30 mouse cellular contexts compared by ENCODE assay signal in genomic region chr10:84958597-84958996, GRCm38 (mm10). TPM values are rescaled to one million over a fixed set of nuclear protein-coding genes. Genes with fewer than 3 reads are reported as not detected.
A peak's percentile ranks its signal among the peaks of the same experiment; 100 is the strongest.
DNase-seq lines count a peak whose midpoint lies in the region; ATAC-seq and TF ChIP-seq lines count a peak whose summit lies in the region.
"Had no signal": no experiment of that assay in that cellular context is flagged by ENCODE, and none has a peak within 500 bp of the region (broad histone marks: within the 10 kb centered on the region; RNA-seq: fewer than 3 reads in every experiment).

No protein-coding gene starts in this region.

- no peaks in the 10 kb centered on the region for H3K79me2 ChIP-seq in MEL (ENCODE audit: control insufficient read depth, insufficient read depth, low read length, poor library complexity)

- TF ChIP-seq EP300 in MEL (IDR thresholded peaks at IDR 0.05; ENCODE audit: low read depth in 1 of 2, low read length in 2 of 2): no peak

- H3K9ac ChIP-seq in midbrain, embryonic 11.5 days (ENCODE audit: low read length): no peak overlapping the region
- no peak overlapping the region for H3K9ac ChIP-seq in midbrain, embryonic 14.5 days (replicated peaks; ENCODE audit: low read length)
- no peak overlapping the region for H3K9ac ChIP-seq in MEL (ENCODE audit: control insufficient read depth, low read depth, low read length, poor library complexity, severe bottlenecking)
- H3K9ac ChIP-seq: embryonic facial prominence, embryonic 13.5 days; embryonic facial prominence, embryonic 15.5 days; forebrain, embryonic 12.5 days had no signal

- no peak overlapping the region for H3K27ac ChIP-seq in midbrain, embryonic 11.5 days (ENCODE audit: low read depth, low read length)
- no peak overlapping the region for H3K27ac ChIP-seq in midbrain, embryonic 14.5 days (replicated peaks; ENCODE audit: low read depth, low read length)
- H3K27ac ChIP-seq in MEL (ENCODE audit: control insufficient read depth, low read depth, low read length): peak overlapping the region; percentile 19; the same call in 1 of the 2 replicates
- H3K27ac ChIP-seq: embryonic facial prominence, embryonic 13.5 days; embryonic facial prominence, embryonic 15.5 days; forebrain, embryonic 10.5 days; forebrain, embryonic 12.5 days had no signal

- H3K9me3 ChIP-seq in midbrain, embryonic 11.5 days (ENCODE audit: control insufficient read depth, low read length): no peaks in the 10 kb centered on the region
- no peaks in the 10 kb centered on the region for H3K9me3 ChIP-seq in midbrain, embryonic 14.5 days (ENCODE audit: control insufficient read depth, low read length)
- H3K9me3 ChIP-seq in MEL (replicated peaks; ENCODE audit: insufficient read depth, low read length): no peaks in the 10 kb centered on the region
- H3K9me3 ChIP-seq: embryonic facial prominence, embryonic 13.5 days; embryonic facial prominence, embryonic 15.5 days; forebrain, embryonic 10.5 days; forebrain, embryonic 12.5 days; G1E had no signal

- H3K27me3 ChIP-seq in midbrain, embryonic 11.5 days (ENCODE audit: control insufficient read depth, insufficient read depth, low read length): no peaks in the 10 kb centered on the region
- H3K27me3 ChIP-seq in midbrain, embryonic 14.5 days (ENCODE audit: control insufficient read depth, insufficient read depth, low read length): no peaks in the 10 kb centered on the region
- H3K27me3 ChIP-seq in MEL (ENCODE audit: control insufficient read depth in 1 of 2, insufficient read depth in 2 of 2, low read length in 2 of 2): no peaks in the 10 kb centered on the region
- H3K27me3 ChIP-seq: CH12.LX; embryonic facial prominence, embryonic 13.5 days; embryonic facial prominence, embryonic 15.5 days; forebrain, embryonic 12.5 days; Patski had no signal

- no peak for ATAC-seq in midbrain, embryonic 11.5 days (ENCODE audit: low FRiP score)
- ATAC-seq in midbrain, embryonic 14.5 days (ENCODE audit: low FRiP score, low TSS enrichment): no peak
- peak; percentile 77 for ATAC-seq in granulocyte monocyte progenitor cell, adult 5-6 weeks (replicated peaks; ENCODE audit: poor library complexity, severe bottlenecking)
- ATAC-seq in megakaryocyte progenitor cell, adult 5-6 weeks (replicated peaks; ENCODE audit: poor library complexity): peak; percentile 56
- ATAC-seq: CD4-positive, CD25-positive, alpha-beta regulatory T cell, adult 4 months; forebrain, embryonic 14.5 days; forebrain, embryonic 16.5 days; Patski had no signal

- H3K4me3 ChIP-seq in midbrain, embryonic 11.5 days (ENCODE audit: low read depth, low read length): no peak overlapping the region
- no peak overlapping the region for H3K4me3 ChIP-seq in midbrain, embryonic 14.5 days (replicated peaks; ENCODE audit: low read depth, low read length)
- H3K4me3 ChIP-seq in MEL (ENCODE audit: control insufficient read depth in 1 of 2, insufficient read depth in 1 of 2, low read depth in 2 of 2, low read length in 2 of 2): no peak overlapping the region
- H3K4me3 ChIP-seq: embryonic facial prominence, embryonic 13.5 days; embryonic facial prominence, embryonic 15.5 days; erythroblast, embryonic 14.5 days; forebrain, embryonic 10.5 days; forebrain, embryonic 12.5 days had no signal

- H3K36me3 ChIP-seq in midbrain, embryonic 11.5 days (ENCODE audit: control insufficient read depth, insufficient read depth, low read length): no peaks in the 10 kb centered on the region
- peaks cover 28% of the 10 kb centered on the region for H3K36me3 ChIP-seq in midbrain, embryonic 14.5 days (ENCODE audit: control insufficient read depth, insufficient read depth, low read length)
- peaks cover 2 to 24% of the 10 kb centered on the region in 2 experiments; a peak in 3 of 4 replicates for H3K36me3 ChIP-seq in MEL (ENCODE audit: control insufficient read depth in 1 of 2, insufficient read depth in 2 of 2, low read length in 2 of 2)

- no peak overlapping the region for H3K4me2 ChIP-seq in midbrain, embryonic 11.5 days
- H3K4me2 ChIP-seq in midbrain, embryonic 14.5 days (ENCODE audit: low read length): no peak overlapping the region
- H3K4me2 ChIP-seq: embryonic facial prominence, embryonic 13.5 days; embryonic facial prominence, embryonic 15.5 days; forebrain, embryonic 12.5 days had no signal

- no peak for TF ChIP-seq CTCF in MEL (IDR thresholded peaks at IDR 0.05 in 2 of 3, conservative IDR thresholded peaks at IDR 0.05 in 1 of 3; ENCODE audit: control insufficient read depth in 1 of 3, insufficient read depth in 1 of 3, low read depth in 2 of 3, low read length in 3 of 3, poor library complexity in 1 of 3, severe bottlenecking in 1 of 3)

- peaks cover 8% of the 10 kb centered on the region; the same call in 1 of the 2 replicates for H3K4me1 ChIP-seq in midbrain, embryonic 11.5 days (ENCODE audit: control insufficient read depth, insufficient read depth, low read length)
- H3K4me1 ChIP-seq in midbrain, embryonic 14.5 days (ENCODE audit: control insufficient read depth, insufficient read depth, low read length): peaks cover 6% of the 10 kb centered on the region; the same call in 1 of the 2 replicates
- peaks cover 2 to 22% of the 10 kb centered on the region in 2 experiments; a peak in 3 of 4 replicates for H3K4me1 ChIP-seq in MEL (ENCODE audit: control insufficient read depth in 1 of 2, insufficient read depth in 2 of 2, low read length in 2 of 2)
- H3K4me1 ChIP-seq: embryonic facial prominence, embryonic 13.5 days had no signal

- TF ChIP-seq RAD21 in MEL (IDR thresholded peaks at IDR 0.05; ENCODE audit: low read depth, low read length): no peak

- peak; percentile 19 for DNase-seq in midbrain, embryonic 11.5 days (ENCODE audit: low spot score, missing footprints)
- no peak for DNase-seq in midbrain, embryonic 14.5 days
- DNase-seq in MEL (ENCODE audit: low read depth, low spot score): peak; percentile 62
- no peak for DNase-seq in thymus, adult 18-20 months
- DNase-seq in right cerebral cortex, postnatal 36 days (ENCODE audit: low spot score in 2 of 2): no peak
- DNase-seq in spleen, postnatal 36 days (ENCODE audit: low spot score in 2 of 2): no peak
- DNase-seq: adrenal gland, adult 2 months; adrenal gland, postnatal 10 days; adrenal gland, postnatal 25 days; B cell, adult 2 months; cerebellum, adult 11 months; cerebellum, adult 18-20 months; cerebellum, adult 8-10 months; cerebellum, adult 9-11 months; cerebellum, postnatal 14 days; cerebellum, postnatal 36 days; embryo, embryonic 11 days had no signal

- TF ChIP-seq POLR2A in MEL (IDR thresholded peaks at IDR 0.05; ENCODE audit: control insufficient read depth in 1 of 2, insufficient read depth in 1 of 2, low read depth in 1 of 2, low read length in 2 of 2, poor library complexity in 1 of 2): no peak

- 94% methylated on average over 2 of the region's 2 CpGs for WGBS in midbrain, embryonic 11.5 days
- WGBS in midbrain, embryonic 14.5 days: 96% methylated on average over 2 of the region's 2 CpGs

TF ChIP-seq in MEL, 35 proteins besides CTCF, POLR2A, EP300 and RAD21:
- no peak for TF ChIP-seq USF1 (IDR thresholded peaks at IDR 0.05; ENCODE audit: low read depth, low read length)
- TF ChIP-seq ZNF384 (IDR thresholded peaks at IDR 0.05; ENCODE audit: low read depth, low read length): no peak
- TF ChIP-seq GATA1 (IDR thresholded peaks at IDR 0.05; ENCODE audit: low read depth, low read length): no peak
- TF ChIP-seq CHD2 (IDR thresholded peaks at IDR 0.05; ENCODE audit: low read length): no peak
- TF ChIP-seq MAX (IDR thresholded peaks at IDR 0.05; ENCODE audit: low read length): no peak
- no peak for TF ChIP-seq BHLHE40 (IDR thresholded peaks at IDR 0.05; ENCODE audit: borderline replicate concordance, low read depth, low read length)
- no peak for TF ChIP-seq MAZ (IDR thresholded peaks at IDR 0.05; ENCODE audit: low read depth, low read length)
- no peak for TF ChIP-seq ZKSCAN1 (IDR thresholded peaks at IDR 0.05; ENCODE audit: low read depth, low read length)
- TF ChIP-seq CHD1 (IDR thresholded peaks at IDR 0.05; ENCODE audit: low read depth, low read length): no peak
- TF ChIP-seq SMC3 (IDR thresholded peaks at IDR 0.05; ENCODE audit: low read depth, low read length): no peak
- TF ChIP-seq E2F4 (IDR thresholded peaks at IDR 0.05; ENCODE audit: borderline replicate concordance, low read depth, low read length): no peak
- TF ChIP-seq UBTF (IDR thresholded peaks at IDR 0.05; ENCODE audit: borderline replicate concordance, insufficient read depth, low read depth, low read length): no peak
- no peak for TF ChIP-seq POLR2AphosphoS5 (IDR thresholded peaks at IDR 0.05; ENCODE audit: borderline replicate concordance, low read depth, low read length)
- TF ChIP-seq USF2 (IDR thresholded peaks at IDR 0.05; ENCODE audit: borderline replicate concordance in 1 of 2, insufficient read depth in 1 of 2, low read depth in 1 of 2, low read length in 2 of 2): no peak
- TF ChIP-seq MAFK (IDR thresholded peaks at IDR 0.05; ENCODE audit: borderline replicate concordance, low read depth, low read length): no peak
- TF ChIP-seq MEF2A (IDR thresholded peaks at IDR 0.05; ENCODE audit: extremely low read depth, insufficient replicate concordance, low read depth, low read length, poor library complexity, severe bottlenecking): no peak
- TF ChIP-seq NRF1 (IDR thresholded peaks at IDR 0.05; ENCODE audit: insufficient read depth, low read depth, low read length, poor library complexity, severe bottlenecking): no peak
- no peak for TF ChIP-seq TAL1 (IDR thresholded peaks at IDR 0.05; ENCODE audit: low read length)
- no peak for TF ChIP-seq POLR2AphosphoS2 (IDR thresholded peaks at IDR 0.05; ENCODE audit: low read length)

RNA-seq across cellular contexts. Expression of gene Ric8b, which starts 41.2 kb away (rescaled TPM):
- polyA plus RNA-seq in midbrain, embryonic 11.5 days (2014; fragmentation: Nextera tagmentation; extraction: Ambion mirVana): 25.0 and 27.3 TPM in 2 replicates
- 44.7 and 48.5 TPM in 2 replicates for polyA plus RNA-seq in midbrain, embryonic 14.5 days (2014; fragmentation: Nextera tagmentation; extraction: Ambion mirVana)
- 5.8 and 6.3 TPM in 2 replicates for total RNA-seq in MEL (2012; rRNA removed)
- polyA plus RNA-seq in MEL (2012; ENCODE audit: insufficient read depth in 1 of 2, insufficient read length in 2 of 2, low read depth in 1 of 2, low replicate concordance in 2 of 2, missing spikeins in 1 of 2): 1 to 10 TPM in 1 of 2 experiments, not detected in 1; 8.6 TPM
- 15.1 and 17.7 TPM in 2 replicates for total RNA-seq in granulocyte monocyte progenitor cell, adult 5-6 weeks (2014; fragmentation: Nextera tagmentation)
- 16.6 and 17.8 TPM in 2 replicates for total RNA-seq in granulocyte monocyte progenitor cell, adult 5-6 weeks (2017)
- total RNA-seq in megakaryocyte progenitor cell, adult 5-6 weeks (2015): 13.9 and 15.3 TPM in 2 replicates
- total RNA-seq in megakaryocyte progenitor cell, adult 5-6 weeks (2017): 13.3 and 15.1 TPM in 2 replicates

Comparison
In these comparisons a context has a peak if more than half of its experiments do, and no peak if none do; other contexts are left out.
1. DNase-seq: peak in midbrain, embryonic 11.5 days (single experiment) and MEL (single experiment); none in midbrain, embryonic 14.5 days (single experiment), thymus, adult 18-20 months (0 of 2), right cerebral cortex, postnatal 36 days (0 of 2) and spleen, postnatal 36 days (0 of 2).
2. ATAC-seq: peak in granulocyte monocyte progenitor cell, adult 5-6 weeks (single experiment) and megakaryocyte progenitor cell, adult 5-6 weeks (single experiment); none in midbrain, embryonic 11.5 days (single experiment) and midbrain, embryonic 14.5 days (single experiment).